Mouse (Mus musculus): ENCODE measurements around the gene Tmem163. TPM values are rescaled to one million over a fixed set of nuclear protein-coding genes. Genes with fewer than 3 reads are reported as not detected.

Tmem163 gene
- total and polyA plus RNA-seq, 2 experiments from 2014 or later: 78.2 to 91.4 TPM

DNA sequence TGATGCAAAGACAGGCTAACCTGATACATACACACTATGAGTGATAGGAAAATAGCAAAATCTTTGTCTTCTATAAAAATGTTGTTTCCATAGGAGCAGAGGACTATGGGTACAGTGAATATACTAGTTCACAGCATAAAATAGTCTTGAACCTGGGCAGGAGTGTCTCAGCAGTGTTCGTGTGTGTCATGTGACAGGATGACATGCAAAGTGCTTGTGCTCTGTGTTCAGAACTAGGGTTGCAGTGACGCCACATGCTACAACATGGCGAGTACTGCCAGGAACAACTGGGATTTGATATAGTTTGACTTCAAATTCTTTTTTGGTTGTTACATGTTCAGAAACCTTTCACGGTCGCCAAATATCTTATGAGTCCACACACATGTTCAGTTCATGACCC, 92.3 kb downstream of the Tmem163 start:
- Histone ChIP-seq H3K27ac (ENCODE audit: low read depth, low read length) (no peak overlapping the region), H3K4me2 (ENCODE audit: low read depth, low read length, poor library complexity, severe bottlenecking) (no peak overlapping the region), H3K4me3 (ENCODE audit: low read depth, low read length) (no peak overlapping the region), H3K27me3 (ENCODE audit: insufficient read depth, low read length) (no peaks in the 10 kb centered on the region), H3K9ac (replicated peaks; ENCODE audit: low read length, poor library complexity, severe bottlenecking) (no peak overlapping the region), H3K9me3 (ENCODE audit: low read length) (no peaks in the 10 kb centered on the region), H3K36me3 (ENCODE audit: insufficient read depth, low read length) (no peaks in the 10 kb centered on the region), H3K4me1 (ENCODE audit: insufficient read depth, low read length) (no peaks in the 10 kb centered on the region)
- DNase-seq (ENCODE audit: low spot score) (no peak), ATAC-seq (ENCODE audit: low FRiP score) (no peak)
- no peak for TF ChIP-seq CTCF (IDR thresholded peaks at IDR 0.05)
- 93% methylated on average over 5 of the region's 5 CpGs for WGBS

DNA sequence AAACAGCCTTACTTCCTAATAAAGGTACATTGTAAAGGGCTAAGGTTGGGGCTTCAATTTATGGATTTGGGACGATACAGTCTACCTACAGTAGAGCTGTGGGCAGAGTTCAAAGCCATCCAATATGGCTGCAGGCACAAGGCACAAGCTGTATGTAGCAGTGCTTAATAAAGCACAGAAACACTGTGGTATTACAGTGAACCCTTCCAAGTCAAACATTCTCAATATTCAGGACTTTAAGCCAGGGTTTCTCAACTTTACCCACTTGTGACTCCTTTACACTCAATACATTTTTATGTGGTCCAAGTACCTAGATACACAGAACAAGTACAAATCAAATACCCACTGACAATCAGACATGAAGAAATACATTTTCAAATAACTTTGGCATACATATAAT, 93.2 kb downstream of the Tmem163 start:
- no peaks in the 10 kb centered on the region for H3K4me1 ChIP-seq (ENCODE audit: insufficient read depth, low read length)

DNA sequence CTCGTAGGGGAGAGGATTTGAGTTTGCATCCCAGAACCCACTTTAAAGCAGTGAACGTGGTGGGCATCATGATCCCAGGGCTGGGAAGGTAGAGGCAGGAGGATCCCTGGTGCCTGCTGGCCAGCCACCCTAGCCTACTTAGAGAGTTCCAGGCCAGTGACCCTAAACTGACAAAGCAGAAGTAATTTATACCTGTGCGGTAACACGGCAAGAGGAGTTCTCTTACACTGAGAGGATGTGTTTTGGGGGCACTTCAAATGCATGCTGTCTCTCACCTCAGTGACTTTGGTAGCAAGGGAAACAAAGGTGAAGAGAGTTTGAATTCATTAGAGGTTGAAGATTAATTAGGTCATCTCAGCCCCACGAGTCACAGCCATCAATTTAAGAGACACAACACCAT, 101.4 kb downstream of the Tmem163 start:
- H3K4me2 ChIP-seq (ENCODE audit: low read depth, low read length, poor library complexity, severe bottlenecking): no peak overlapping the region
- ATAC-seq (ENCODE audit: low FRiP score) (no peak), DNase-seq (ENCODE audit: low spot score) (no peak)
- no peaks in the 10 kb centered on the region for H3K36me3 ChIP-seq (ENCODE audit: insufficient read depth, low read length)
- H3K4me1 ChIP-seq (ENCODE audit: insufficient read depth, low read length): peaks cover 6% of the 10 kb centered on the region; the same call in 1 of the 2 replicates
- no peaks in the 10 kb centered on the region for H3K9me3 ChIP-seq (ENCODE audit: low read length)
- no peak overlapping the region for H3K4me3 ChIP-seq (ENCODE audit: low read depth, low read length)
- H3K27me3 ChIP-seq (ENCODE audit: insufficient read depth, low read length): no peaks in the 10 kb centered on the region
- H3K9ac ChIP-seq (replicated peaks; ENCODE audit: low read length, poor library complexity, severe bottlenecking): no peak overlapping the region
- 63% methylated on average over 5 of the region's 5 CpGs for WGBS
- no peak overlapping the region for H3K27ac ChIP-seq (ENCODE audit: low read depth, low read length)
- TF ChIP-seq CTCF (IDR thresholded peaks at IDR 0.05): no peak

More for the DNA sequence above, 93.2 kb downstream of the Tmem163 start:
- Histone ChIP-seq H3K4me3 (ENCODE audit: low read depth, low read length) (no peak overlapping the region), H3K9me3 (ENCODE audit: low read length) (no peaks in the 10 kb centered on the region), H3K4me2 (ENCODE audit: low read depth, low read length, poor library complexity, severe bottlenecking) (no peak overlapping the region), H3K36me3 (ENCODE audit: insufficient read depth, low read length) (no peaks in the 10 kb centered on the region), H3K9ac (replicated peaks; ENCODE audit: low read length, poor library complexity, severe bottlenecking) (no peak overlapping the region), H3K27ac (ENCODE audit: low read depth, low read length) (no peak overlapping the region), H3K27me3 (ENCODE audit: insufficient read depth, low read length) (no peaks in the 10 kb centered on the region)
- DNase-seq (ENCODE audit: low spot score) (no peak), ATAC-seq (ENCODE audit: low FRiP score) (no peak)
- no peak for TF ChIP-seq CTCF (IDR thresholded peaks at IDR 0.05)
- 74% methylated on average over 1 of the region's 1 CpGs for WGBS

DNA sequence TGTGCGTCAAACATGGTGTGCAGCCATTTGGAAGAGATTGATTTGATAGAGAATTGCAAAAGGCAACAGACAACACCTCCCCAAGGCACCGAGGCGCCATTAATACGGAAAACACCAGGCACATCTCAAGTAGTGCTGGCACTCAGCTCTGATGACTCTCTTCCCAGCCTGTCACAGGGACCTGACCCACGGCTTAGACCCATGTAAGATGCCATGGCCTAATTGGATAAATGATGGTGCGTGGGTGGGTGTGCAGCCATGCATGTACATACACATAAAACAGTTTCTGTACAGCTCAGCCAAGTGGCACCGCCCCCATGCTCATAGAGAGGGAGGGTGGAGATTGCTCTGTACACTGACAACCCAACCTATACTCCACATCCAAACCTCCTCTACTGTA, 102.3 kb downstream of the Tmem163 start:
- Histone ChIP-seq H3K4me2 (ENCODE audit: low read depth, low read length, poor library complexity, severe bottlenecking) (no peak overlapping the region), H3K36me3 (ENCODE audit: insufficient read depth, low read length) (no peaks in the 10 kb centered on the region)
- peak; percentile 36 for DNase-seq (ENCODE audit: low spot score)

DNA sequence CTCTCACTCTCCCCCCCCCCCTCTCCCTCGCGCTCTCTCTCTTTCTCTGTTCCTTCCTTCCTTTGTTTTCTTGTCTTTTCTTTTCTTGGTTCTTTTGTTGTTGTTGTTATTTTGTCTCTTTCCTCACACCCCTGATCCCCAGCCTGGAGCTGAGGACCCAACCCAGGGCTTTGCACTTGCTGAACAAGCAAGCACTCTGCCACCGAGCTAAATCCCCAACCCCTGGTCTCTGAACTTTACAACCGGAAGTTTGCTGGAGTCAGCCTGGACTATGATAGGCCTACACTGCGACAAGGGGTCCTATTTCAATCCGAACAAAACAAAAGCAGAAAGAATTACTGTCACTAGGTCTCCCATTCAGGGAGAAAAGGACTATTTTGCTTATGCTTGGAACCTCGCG, 102.8 kb downstream of the Tmem163 start:
- H3K27ac ChIP-seq (ENCODE audit: low read depth, low read length): no peak overlapping the region
- no peak for TF ChIP-seq CTCF (IDR thresholded peaks at IDR 0.05)
- H3K4me1 ChIP-seq (ENCODE audit: insufficient read depth, low read length): peaks cover 6% of the 10 kb centered on the region; the same call in 1 of the 2 replicates
- H3K4me2 ChIP-seq (ENCODE audit: low read depth, low read length, poor library complexity, severe bottlenecking): no peak overlapping the region
- no peaks in the 10 kb centered on the region for H3K27me3 ChIP-seq (ENCODE audit: insufficient read depth, low read length)
- no peaks in the 10 kb centered on the region for H3K9me3 ChIP-seq (ENCODE audit: low read length)
- no peak overlapping the region for H3K9ac ChIP-seq (replicated peaks; ENCODE audit: low read length, poor library complexity, severe bottlenecking)
- DNase-seq (ENCODE audit: low spot score) (no peak), ATAC-seq (ENCODE audit: low FRiP score) (no peak)
- no peaks in the 10 kb centered on the region for H3K36me3 ChIP-seq (ENCODE audit: insufficient read depth, low read length)
- H3K4me3 ChIP-seq (ENCODE audit: low read depth, low read length): no peak overlapping the region
- 26% methylated on average over 7 of the region's 8 CpGs for WGBS

More for the DNA sequence above, 102.3 kb downstream of the Tmem163 start:
- no peak overlapping the region for H3K9ac ChIP-seq (replicated peaks; ENCODE audit: low read length, poor library complexity, severe bottlenecking)
- H3K4me1 ChIP-seq (ENCODE audit: insufficient read depth, low read length): peaks cover 6% of the 10 kb centered on the region; the same call in 1 of the 2 replicates
- no peak overlapping the region for H3K4me3 ChIP-seq (ENCODE audit: low read depth, low read length)
- no peaks in the 10 kb centered on the region for H3K9me3 ChIP-seq (ENCODE audit: low read length)
- H3K27me3 ChIP-seq (ENCODE audit: insufficient read depth, low read length): no peaks in the 10 kb centered on the region
- no peak for TF ChIP-seq CTCF (IDR thresholded peaks at IDR 0.05)
- 60% methylated on average over 7 of the region's 7 CpGs for WGBS
- ATAC-seq (ENCODE audit: low FRiP score): no peak
- no peak overlapping the region for H3K27ac ChIP-seq (ENCODE audit: low read depth, low read length)

DNA sequence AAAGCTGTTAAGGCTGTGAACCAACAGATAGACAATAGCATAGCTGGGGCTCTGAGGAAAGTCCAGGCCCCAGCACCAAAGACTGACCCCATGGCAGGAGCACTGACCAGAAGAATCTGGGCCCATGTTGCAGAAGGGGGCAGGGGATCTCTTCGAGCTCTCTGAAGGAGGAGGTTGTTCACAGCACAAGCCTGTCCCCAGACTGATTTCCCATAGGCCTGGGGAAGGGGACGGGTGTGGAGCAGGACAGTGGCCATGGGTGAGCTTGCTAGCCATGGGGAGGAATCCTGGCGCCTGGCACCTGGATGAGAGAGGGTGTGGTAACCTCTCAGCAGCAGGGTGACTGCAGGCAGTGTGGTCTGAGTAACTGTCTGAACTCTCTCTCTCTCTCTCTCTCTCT, 103.2 kb downstream of the Tmem163 start:
- Histone ChIP-seq H3K9me3 (ENCODE audit: low read length) (no peaks in the 10 kb centered on the region), H3K4me2 (ENCODE audit: low read depth, low read length, poor library complexity, severe bottlenecking) (no peak overlapping the region), H3K36me3 (ENCODE audit: insufficient read depth, low read length) (no peaks in the 10 kb centered on the region), H3K4me1 (ENCODE audit: insufficient read depth, low read length) (peaks cover 6% of the 10 kb centered on the region; the same call in 1 of the 2 replicates), H3K27ac (ENCODE audit: low read depth, low read length) (no peak overlapping the region), H3K9ac (replicated peaks; ENCODE audit: low read length, poor library complexity, severe bottlenecking) (no peak overlapping the region), H3K27me3 (ENCODE audit: insufficient read depth, low read length) (no peaks in the 10 kb centered on the region), H3K4me3 (ENCODE audit: low read depth, low read length) (no peak overlapping the region)
- DNase-seq (ENCODE audit: low spot score): no peak
- 27% methylated on average over 3 of the region's 3 CpGs for WGBS
- no peak for ATAC-seq (ENCODE audit: low FRiP score)
- TF ChIP-seq CTCF (IDR thresholded peaks at IDR 0.05): no peak
